Mouse (Mus musculus) MEL (cell line): ENCODE measurements at regions not wholly inside any gene's neighbourhood (a gene's known extent, or its start where the extent isn't known, plus 50 kb on each side); places are given as distances from the start of the nearest gene placed in this dataset.

ENCODE experiments used
- CHD2 ChIP-seq: IDR thresholded peaks from 2 replicates; pipeline ENCODE4 v1.6.1; 2011; ENCODE audit warnings: low read length, improper control_type of control experiment
- CTCF ChIP-seq, 3 experiments: IDR thresholded peaks in 2 of 3; conservative IDR thresholded peaks in 1 of 3; 2 replicates each; pipeline ENCODE4 v1.5.1; 2011 to 2012; ENCODE audit warnings: low read length in 3 of 3, low read depth in 2 of 3, mild to moderate bottlenecking in 2 of 3, improper control_type of control experiment in 1 of 3, inconsistent platforms in 1 of 3, mixed read lengths in 1 of 3, moderate library complexity in 1 of 3; ENCODE audit not compliant: control insufficient read depth in 1 of 3, insufficient read depth in 1 of 3, poor library complexity in 1 of 3, severe bottlenecking in 1 of 3
- E2F4 ChIP-seq: IDR thresholded peaks from 2 replicates; pipeline ENCODE4 v1.6.1; 2011; ENCODE audit warnings: low read depth, low read length, improper control_type of control experiment, borderline replicate concordance
- MAFK ChIP-seq: IDR thresholded peaks from 2 replicates; pipeline ENCODE4 v1.6.1; 2011; ENCODE audit warnings: low read depth, mild to moderate bottlenecking, low read length, improper control_type of control experiment, borderline replicate concordance
- POLR2A ChIP-seq, 2 experiments: IDR thresholded peaks; 2 replicates each; pipeline ENCODE4 v1.6.1; 2011 to 2012; ENCODE audit warnings: low read length in 2 of 2, mild to moderate bottlenecking in 2 of 2, control low read depth in 1 of 2, improper control_type of control experiment in 1 of 2, low read depth in 1 of 2, moderate library complexity in 1 of 2; ENCODE audit not compliant: control insufficient read depth in 1 of 2, insufficient read depth in 1 of 2, poor library complexity in 1 of 2
- POLR2AphosphoS2 ChIP-seq: IDR thresholded peaks from 2 replicates; pipeline ENCODE4 v1.6.1; 2011; ENCODE audit warnings: low read length, improper control_type of control experiment
- TAL1 ChIP-seq: IDR thresholded peaks from 2 replicates; pipeline ENCODE4 v1.6.1; 2012; ENCODE audit warnings: mild to moderate bottlenecking, inconsistent platforms, low read length, moderate library complexity, mixed read lengths
- TCF12 ChIP-seq: IDR thresholded peaks from 2 replicates; pipeline ENCODE4 v1.6.1; 2014; ENCODE audit warnings: low read depth, mild to moderate bottlenecking, inconsistent platforms, low read length, improper control_type of control experiment, moderate library complexity
- USF2 ChIP-seq, 2 experiments: IDR thresholded peaks; 2 replicates each; pipeline ENCODE4 v1.6.1; 2011 to 2012; ENCODE audit warnings: improper control_type of control experiment in 2 of 2, low read length in 2 of 2, borderline replicate concordance in 1 of 2, inconsistent platforms in 1 of 2, low read depth in 1 of 2, mild to moderate bottlenecking in 1 of 2; ENCODE audit not compliant: insufficient read depth in 1 of 2
- ZC3H11A ChIP-seq: IDR thresholded peaks from 2 replicates; pipeline ENCODE4 v1.6.1; 2012; ENCODE audit warnings: low read depth, mild to moderate bottlenecking, inconsistent platforms, low read length, improper control_type of control experiment
- ZNF384 ChIP-seq: IDR thresholded peaks from 2 replicates; pipeline ENCODE4 v1.6.1; 2012; ENCODE audit warnings: low read depth, mild to moderate bottlenecking, inconsistent platforms, low read length, improper control_type of control experiment

GRCm38 (mm10) chr3:52648836-52649500 is 368.1 kb downstream of the Cog6 start:
- TF ChIP-seq ZNF384: no peak
- TF ChIP-seq CHD2: no peak
- TF ChIP-seq POLR2AphosphoS2: no peak
- no peak for TF ChIP-seq TAL1
- no peak for TF ChIP-seq USF2 (IDR thresholded peaks at IDR 0.05; ENCODE audit: borderline replicate concordance in 1 of 2, insufficient read depth in 1 of 2, low read depth in 1 of 2, low read length in 2 of 2)
- no peak for TF ChIP-seq ZC3H11A
- TF ChIP-seq MAFK: no peak
- no peak for TF ChIP-seq CTCF (IDR thresholded peaks at IDR 0.05 in 2 of 3, conservative IDR thresholded peaks at IDR 0.05 in 1 of 3; ENCODE audit: control insufficient read depth in 1 of 3, insufficient read depth in 1 of 3, low read depth in 2 of 3, low read length in 3 of 3, poor library complexity in 1 of 3, severe bottlenecking in 1 of 3)
- TF ChIP-seq E2F4: no peak
- no peak for TF ChIP-seq POLR2A (IDR thresholded peaks at IDR 0.05; ENCODE audit: control insufficient read depth in 1 of 2, insufficient read depth in 1 of 2, low read depth in 1 of 2, low read length in 2 of 2, poor library complexity in 1 of 2)
- no peak for TF ChIP-seq TCF12
